Mouse (Mus musculus): ENCODE data around the gene Gm10645. TPM values are rescaled to one million over a fixed set of nuclear protein-coding genes. Genes with fewer than 3 reads are reported as not detected.

Gene Gm10645
- total and polyA plus RNA-seq, 2 experiments from 2014 or later: 2.1 to 11.1 TPM

- DNase-seq (ENCODE audit: low spot score): no peak
- H3K4me2 ChIP-seq (ENCODE audit: low read depth, low read length, poor library complexity, severe bottlenecking): no peak overlapping the region
- H3K9ac ChIP-seq (replicated peaks; ENCODE audit: low read length, poor library complexity, severe bottlenecking): no peak overlapping the region
- TF ChIP-seq CTCF (IDR thresholded peaks at IDR 0.05): no peak
- H3K27ac ChIP-seq (ENCODE audit: low read depth, low read length): no peak overlapping the region
- H3K9me3 ChIP-seq (ENCODE audit: low read length): no peaks in the 10 kb centered on the region
- no peaks in the 10 kb centered on the region for H3K36me3 ChIP-seq (ENCODE audit: insufficient read depth, low read length)
- no peak overlapping the region for H3K4me3 ChIP-seq (ENCODE audit: low read depth, low read length)
- H3K4me1 ChIP-seq (ENCODE audit: insufficient read depth, low read length): peaks cover 11% of the 10 kb centered on the region; the same call in 1 of the 2 replicates
- H3K27me3 ChIP-seq (ENCODE audit: insufficient read depth, low read length): no peaks in the 10 kb centered on the region
- WGBS: 50% methylated on average over 1 of the region's 2 CpGs
- no peak for ATAC-seq (ENCODE audit: low FRiP score)
These were observed 10.8 kb upstream of the Gm10645 start for GRCm38 (mm10) chr8:83176785-83177184.

DNA sequence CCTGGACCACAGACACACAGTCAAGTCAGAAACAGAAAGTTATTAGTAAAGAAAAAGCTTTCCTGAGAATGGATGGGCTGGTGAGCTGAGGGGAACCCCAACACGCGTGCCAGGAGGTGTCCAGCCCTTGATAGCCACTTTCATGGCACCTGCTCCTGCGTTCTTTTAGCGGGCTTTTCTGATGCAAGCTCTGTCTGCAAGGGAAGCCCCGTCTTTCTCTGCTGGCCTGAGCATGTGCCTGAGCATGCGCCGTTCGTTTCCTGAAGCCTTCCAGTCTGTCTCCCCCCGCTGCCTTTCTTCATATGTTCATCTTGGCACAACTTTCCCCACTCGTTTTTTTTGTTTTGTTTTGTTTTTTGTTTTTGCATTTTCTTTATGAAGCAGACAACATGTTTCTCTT is 9.7 kb upstream of the Gm10645 start:
- 65% methylated on average over 10 of the region's 10 CpGs for WGBS
- Histone ChIP-seq H3K9ac (replicated peaks; ENCODE audit: low read length, poor library complexity, severe bottlenecking) (no peak overlapping the region), H3K9me3 (ENCODE audit: low read length) (no peaks in the 10 kb centered on the region), H3K4me3 (ENCODE audit: low read depth, low read length) (no peak overlapping the region), H3K36me3 (ENCODE audit: insufficient read depth, low read length) (no peaks in the 10 kb centered on the region), H3K4me2 (ENCODE audit: low read depth, low read length, poor library complexity, severe bottlenecking) (no peak overlapping the region), H3K27me3 (ENCODE audit: insufficient read depth, low read length) (no peaks in the 10 kb centered on the region), H3K4me1 (ENCODE audit: insufficient read depth, low read length) (peaks cover 11% of the 10 kb centered on the region; the same call in 1 of the 2 replicates), H3K27ac (ENCODE audit: low read depth, low read length) (no peak overlapping the region)
- no peak for TF ChIP-seq CTCF (IDR thresholded peaks at IDR 0.05)
- ATAC-seq (ENCODE audit: low FRiP score): no peak
- no peak for DNase-seq (ENCODE audit: low spot score)

GRCm38 (mm10) chr8:83170894-83171293 is 4.9 kb upstream of the Gm10645 start:
- TF ChIP-seq CTCF (IDR thresholded peaks at IDR 0.05): no peak
- no peaks in the 10 kb centered on the region for H3K9me3 ChIP-seq (ENCODE audit: low read length)
- WGBS: 21% methylated on average over 6 of the region's 6 CpGs
- H3K27ac ChIP-seq (ENCODE audit: low read depth, low read length): no peak overlapping the region
- ATAC-seq (ENCODE audit: low FRiP score) (no peak), DNase-seq (ENCODE audit: low spot score) (no peak)
- H3K4me3 ChIP-seq (ENCODE audit: low read depth, low read length): no peak overlapping the region
- H3K27me3 ChIP-seq (ENCODE audit: insufficient read depth, low read length): no peaks in the 10 kb centered on the region
- H3K36me3 ChIP-seq (ENCODE audit: insufficient read depth, low read length): no peaks in the 10 kb centered on the region
- no peak overlapping the region for H3K9ac ChIP-seq (replicated peaks; ENCODE audit: low read length, poor library complexity, severe bottlenecking)
- H3K4me2 ChIP-seq (ENCODE audit: low read depth, low read length, poor library complexity, severe bottlenecking): no peak overlapping the region
- H3K4me1 ChIP-seq (ENCODE audit: insufficient read depth, low read length): peaks cover 17% of the 10 kb centered on the region; the same call in 1 of the 2 replicates

DNA sequence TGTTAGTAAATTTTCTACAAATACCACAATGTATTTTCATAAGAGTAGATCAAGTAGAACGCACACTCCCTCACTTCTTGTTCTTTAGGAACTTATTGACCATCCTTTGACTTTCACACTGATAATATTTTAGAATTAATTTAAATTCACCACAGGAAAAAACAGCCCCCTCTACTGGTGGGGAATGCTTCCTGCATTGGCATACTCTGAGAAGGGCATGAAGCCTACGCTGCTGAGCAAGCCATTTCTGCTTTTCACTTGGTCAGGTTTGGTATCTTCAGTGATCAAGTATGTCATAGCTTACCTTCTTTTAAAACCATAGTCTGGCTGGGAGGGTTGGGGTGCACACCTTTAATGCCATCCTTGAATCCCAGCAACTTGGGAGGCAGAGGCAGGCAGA is 3.7 kb upstream of the Gm10645 start:
- H3K4me2 ChIP-seq (ENCODE audit: low read depth, low read length, poor library complexity, severe bottlenecking): no peak overlapping the region
- H3K4me3 ChIP-seq (ENCODE audit: low read depth, low read length): no peak overlapping the region
- no peaks in the 10 kb centered on the region for H3K27me3 ChIP-seq (ENCODE audit: insufficient read depth, low read length)
- ATAC-seq (ENCODE audit: low FRiP score) (no peak), DNase-seq (ENCODE audit: low spot score) (no peak)
- H3K4me1 ChIP-seq (ENCODE audit: insufficient read depth, low read length): peaks cover 12% of the 10 kb centered on the region; the same call in 1 of the 2 replicates
- peak; percentile 52 for TF ChIP-seq CTCF (IDR thresholded peaks at IDR 0.05)
- no peak overlapping the region for H3K9ac ChIP-seq (replicated peaks; ENCODE audit: low read length, poor library complexity, severe bottlenecking)
- no peaks in the 10 kb centered on the region for H3K9me3 ChIP-seq (ENCODE audit: low read length)
- no peak overlapping the region for H3K27ac ChIP-seq (ENCODE audit: low read depth, low read length)
- 94% methylated on average over 2 of the region's 2 CpGs for WGBS
- no peaks in the 10 kb centered on the region for H3K36me3 ChIP-seq (ENCODE audit: insufficient read depth, low read length)

- no peak for TF ChIP-seq CTCF (IDR thresholded peaks at IDR 0.05)
- H3K27ac ChIP-seq (ENCODE audit: low read depth, low read length): no peak overlapping the region
- no peaks in the 10 kb centered on the region for H3K27me3 ChIP-seq (ENCODE audit: insufficient read depth, low read length)
- no peaks in the 10 kb centered on the region for H3K36me3 ChIP-seq (ENCODE audit: insufficient read depth, low read length)
- H3K4me2 ChIP-seq (ENCODE audit: low read depth, low read length, poor library complexity, severe bottlenecking): peak overlapping the region; percentile 32; the same call in 1 of the 2 replicates
- 89% methylated on average over 3 of the region's 3 CpGs for WGBS
- no peaks in the 10 kb centered on the region for H3K9me3 ChIP-seq (ENCODE audit: low read length)
- no peak overlapping the region for H3K4me3 ChIP-seq (ENCODE audit: low read depth, low read length)
- peaks cover 12% of the 10 kb centered on the region; the same call in 1 of the 2 replicates for H3K4me1 ChIP-seq (ENCODE audit: insufficient read depth, low read length)
- ATAC-seq (ENCODE audit: low FRiP score) (no peak), DNase-seq (ENCODE audit: low spot score) (no peak)
- H3K9ac ChIP-seq (replicated peaks; ENCODE audit: low read length, poor library complexity, severe bottlenecking): no peak overlapping the region
These were observed 3.2 kb upstream of the Gm10645 start for GRCm38 (mm10) chr8:83169127-83169526.

GRCm38 (mm10) chr8:83167932-83168331 is 2.0 kb upstream of the Gm10645 start:
- H3K4me2 ChIP-seq (ENCODE audit: low read depth, low read length, poor library complexity, severe bottlenecking): peak overlapping the region; percentile 66
- peak overlapping the region; percentile 19; the same call in 1 of the 2 replicates for H3K9ac ChIP-seq (replicated peaks; ENCODE audit: low read length, poor library complexity, severe bottlenecking)
- no peaks in the 10 kb centered on the region for H3K9me3 ChIP-seq (ENCODE audit: low read length)
- no peaks in the 10 kb centered on the region for H3K27me3 ChIP-seq (ENCODE audit: insufficient read depth, low read length)
- no peak for TF ChIP-seq CTCF (IDR thresholded peaks at IDR 0.05)
- H3K36me3 ChIP-seq (ENCODE audit: insufficient read depth, low read length): no peaks in the 10 kb centered on the region
- no peak overlapping the region for H3K27ac ChIP-seq (ENCODE audit: low read depth, low read length)
- peak overlapping the region; percentile 96 for H3K4me3 ChIP-seq (ENCODE audit: low read depth, low read length)
- DNase-seq (ENCODE audit: low spot score) (peak; percentile 14), ATAC-seq (ENCODE audit: low FRiP score) (no peak)
- WGBS: 35% methylated on average over 3 of the region's 3 CpGs
- H3K4me1 ChIP-seq (ENCODE audit: insufficient read depth, low read length): peaks cover 12% of the 10 kb centered on the region; the same call in 1 of the 2 replicates

Measured in midbrain, postnatal 0 days (tissue).